Mouse (Mus musculus) brain, adult 10 weeks (tissue): ENCODE measurements around the gene E130311K13Rik. TPM values are rescaled to one million over a fixed set of nuclear protein-coding genes. Genes with fewer than 3 reads are reported as not detected.

Experiments used
- polyA plus RNA-seq: library from polyadenylated mRNA; stranded (reverse); fragments of 350-450 nt; fragmentation: Illumina TruSeq; extraction: RNeasy Lipid Tissue Mini Kit (QIAGEN cat#74804); gene quantifications from one replicate; pipeline ENCODE4 v1.2.3, GENCODE M21; 2015; ENCODE audit warnings: low read depth, low replicate concordance

The E130311K13Rik gene
- polyA plus RNA-seq = 10.8 TPM

GRCm38 (mm10) chr3:63928878-63929859 is at the start of gene E130311K13Rik:
Gene E130311K13Rik, minus strand, starts transcription at chr3:63929472.

GRCm38 (mm10) chr3:63975955-63976908 is 47.0 kb upstream of the E130311K13Rik start, which contains the start of gene Gmps:
Gene Gmps, plus strand, starts transcription at chr3:63976106.

GRCm38 (mm10) chr3:63964100-63964921 is 35.0 kb upstream of the E130311K13Rik start, which contains the start of gene Slc33a1:
Gene Slc33a1, minus strand, starts transcription at chr3:63964768.

GRCm38 (mm10) chr3:63899309-63899695 is 30.0 kb downstream of the E130311K13Rik start, which contains the start of gene Plch1:
Gene Plch1, minus strand, starts transcription at chr3:63899472.

Other genes starting within 250 kb of the E130311K13Rik start
- gene Plch1, start 30.0 kb downstream of the E130311K13Rik start, polyA plus RNA-seq = 8.3 TPM
- gene Slc33a1, start 35.3 kb upstream of the E130311K13Rik start, polyA plus RNA-seq = 31.1 TPM
- gene Gmps, start 46.6 kb upstream of the E130311K13Rik start, polyA plus RNA-seq = 21.5 TPM
- 0.25 TPM for gene Vmn2r1, start 152.1 kb upstream of the E130311K13Rik start, polyA plus RNA-seq
- gene Vmn2r2, start 212.5 kb upstream of the E130311K13Rik start, polyA plus RNA-seq = not detected